Comparison of ENCODE assay signal across 15 mouse cellular contexts in genomic region chr6:38304981-38305380, GRCm38 (mm10). TPM values are rescaled to one million over a fixed set of nuclear protein-coding genes. Genes with fewer than 3 reads are reported as not detected.
A peak's percentile ranks its signal among the peaks of the same experiment; 100 is the strongest.
DNase-seq lines count a peak whose midpoint lies in the region; TF ChIP-seq lines count a peak whose summit lies in the region.
"Had no signal": no experiment of that assay in that cellular context is flagged by ENCODE, and none has a peak within 500 bp of the region (broad histone marks: within the 10 kb centered on the region; RNA-seq: fewer than 3 reads in every experiment).

No protein-coding gene starts in this region.

- no peaks in the 10 kb centered on the region for H3K4me1 ChIP-seq in lung, adult 2 months (ENCODE audit: control insufficient read depth, insufficient read depth, low read length)
- H3K4me1 ChIP-seq: embryonic facial prominence, embryonic 12.5 days; forebrain, embryonic 12.5 days; heart, embryonic 15.5 days had no signal

- 81% methylated on average over 3 of the region's 3 CpGs for WGBS in lung, adult 2 months

- DNase-seq in cerebellum, postnatal 10 days, result peak; percentile 14 to 19
- no peak for DNase-seq in cerebellum, postnatal 4 days (ENCODE audit: low spot score in 2 of 2)
- no peak for DNase-seq in lung, adult 2 months
- no peak for DNase-seq in lung, postnatal 4 days
- peak; percentile 58 for DNase-seq in ZHBTc4 (ENCODE audit: low read depth, low spot score)
- peak; percentile 19 for DNase-seq in thymus, postnatal 25 days
- no peak for DNase-seq in urinary bladder, postnatal 25 days (ENCODE audit: low spot score)
- no peak for DNase-seq in frontal cortex, postnatal 10 days (ENCODE audit: low spot score in 2 of 2)
- DNase-seq: cerebellum, adult 9-11 months; gastrocnemius, postnatal 14 days; midbrain, embryonic 14.5 days had no signal

- H3K4me3 ChIP-seq in lung, adult 2 months (replicated peaks; ENCODE audit: extremely low read depth, low read depth, low read length), result no peak overlapping the region
- H3K4me3 ChIP-seq: embryonic facial prominence, embryonic 12.5 days; forebrain, embryonic 12.5 days; heart, embryonic 15.5 days; lung, embryonic 15.5 days had no signal

- no peak for TF ChIP-seq POLR2A in lung, adult 2 months (IDR thresholded peaks at IDR 0.05; ENCODE audit: borderline replicate concordance, extremely low read depth, low read depth, low read length)

- TF ChIP-seq CTCF in lung, adult 2 months (IDR thresholded peaks at IDR 0.05; ENCODE audit: insufficient read depth, low read length), result 0 out of 2 replicates have a peak, but pooled peaks have one; percentile 4

RNA-seq across cellular contexts. Expression of gene Zc3hav1l, which starts 5.9 kb away (rescaled TPM):
- 3.2 and 4.4 TPM in 2 replicates for polyA plus RNA-seq in lung, adult 2 months (2012; rRNA removed)

RNA-seq across cellular contexts. Expression of gene Zc3hav1, which starts 49.4 kb away (rescaled TPM):
- 22.3 and 24.6 TPM in 2 replicates for polyA plus RNA-seq in lung, adult 2 months (2012; rRNA removed)

RNA-seq across cellular contexts. Expression of gene D630045J12Rik, which starts 51.2 kb away (rescaled TPM):
- 6.0 and 7.1 TPM in 2 replicates for polyA plus RNA-seq in lung, adult 2 months (2012; rRNA removed)

Comparison
In these comparisons a context has a peak if more than half of its experiments do, and no peak if none do; other contexts are left out.
1. DNase-seq: peak in cerebellum, postnatal 10 days (2 of 2), ZHBTc4 (single experiment) and thymus, postnatal 25 days (single experiment); none in cerebellum, postnatal 4 days (0 of 2), lung, adult 2 months (single experiment), lung, postnatal 4 days (0 of 2), urinary bladder, postnatal 25 days (single experiment) and frontal cortex, postnatal 10 days (0 of 2).